Mouse (Mus musculus) granulocyte monocyte progenitor cell, adult 5-6 weeks (primary cell): ENCODE measurements around the gene Ston2. TPM values are rescaled to one million over a fixed set of nuclear protein-coding genes. Genes with fewer than 3 reads are reported as not detected.

Experiments used
- ATAC-seq: replicated peaks from 2 replicates; pipeline ENCODE4 v1.8.0; 2016; ENCODE audit warnings: mild to moderate bottlenecking, moderate TSS enrichment, inconsistent platforms; ENCODE audit not compliant: poor library complexity, severe bottlenecking
- total RNA-seq, 2 experiments: library from RNA; stranded (forward) in 1 of 2; stranded (reverse) in 1 of 2; fragments of 200-712, 200-1000 nt in 1 of 2; fragments of >200 nt in 1 of 2; fragmentation: Nextera tagmentation in 1 of 2; gene quantifications; 2 replicates each; pipeline ENCODE4 v1.2.3; 2014 to 2017

Gene Ston2
- total RNA-seq, 2 experiments from 2014 or later: 6.9 to 17.4 TPM

GRCm38 (mm10) chr12:91668529-91669245 lies 119.5 kb downstream of the Ston2 start:
- peak; percentile 71 for ATAC-seq

- peak; percentile 3; the same call in 1 of the 2 replicates for ATAC-seq
These were observed 120.4 kb downstream of the Ston2 start for GRCm38 (mm10) chr12:91667741-91668140.

- peak; percentile 57 for ATAC-seq
These were observed 121.6 kb downstream of the Ston2 start for GRCm38 (mm10) chr12:91666607-91667006.

GRCm38 (mm10) chr12:91665431-91665830 lies 122.8 kb downstream of the Ston2 start:
- ATAC-seq: peak; percentile 45

- no peak for ATAC-seq
These were observed 124.9 kb downstream of the Ston2 start for GRCm38 (mm10) chr12:91663260-91663659.

GRCm38 (mm10) chr12:91662844-91663243 lies 125.3 kb downstream of the Ston2 start:
- no peak for ATAC-seq

GRCm38 (mm10) chr12:91660640-91661417 lies 127.4 kb downstream of the Ston2 start:
- ATAC-seq: peak; percentile 49

GRCm38 (mm10) chr12:91654399-91655122 lies 133.6 kb downstream of the Ston2 start:
- no peak for ATAC-seq

GRCm38 (mm10) chr12:91648426-91648825 lies 139.8 kb downstream of the Ston2 start:
- ATAC-seq: no peak

- ATAC-seq: peak; percentile 44
These were observed 142.6 kb downstream of the Ston2 start for GRCm38 (mm10) chr12:91645361-91646123.

- no peak for ATAC-seq
These were observed 145.0 kb downstream of the Ston2 start for GRCm38 (mm10) chr12:91643221-91643620.

- no peak for ATAC-seq
These were observed 145.6 kb downstream of the Ston2 start for GRCm38 (mm10) chr12:91642426-91643093.

GRCm38 (mm10) chr12:91641631-91642141 lies 146.5 kb downstream of the Ston2 start:
- peak; percentile 28 for ATAC-seq

- ATAC-seq: no peak
These were observed 147.1 kb downstream of the Ston2 start for GRCm38 (mm10) chr12:91641133-91641532.

GRCm38 (mm10) chr12:91640712-91641111 lies 147.5 kb downstream of the Ston2 start:
- ATAC-seq: 0 out of 2 replicates have a peak, but pooled peaks have one; percentile 39

- no peak for ATAC-seq
These were observed 149.8 kb downstream of the Ston2 start for GRCm38 (mm10) chr12:91638351-91638750.

GRCm38 (mm10) chr12:91637136-91637909 lies 150.9 kb downstream of the Ston2 start:
- ATAC-seq: peak; percentile 78

- ATAC-seq: no peak
These were observed 161.7 kb downstream of the Ston2 start for GRCm38 (mm10) chr12:91626482-91626881.

- ATAC-seq: peak; percentile 79
These were observed 163.2 kb downstream of the Ston2 start for GRCm38 (mm10) chr12:91625013-91625412.
